Mouse (Mus musculus): ENCODE results near the gene R3hdm2.
A peak's percentile ranks its signal among the peaks of the same experiment; 100 is the strongest.

The R3hdm2 gene

GRCm38 (mm10) chr10:127380251-127380691 is at the start of gene R3hdm2:
Gene R3hdm2 (plus strand): TSS chr10:127380327.
- DNase-seq (ENCODE audit: low read depth), result peak; percentile 94

- DNase-seq (ENCODE audit: low read depth), result peak; percentile 66
Observed at GRCm38 (mm10) chr10:127332211-127332874, 47.8 kb upstream of the R3hdm2 start.

GRCm38 (mm10) chr10:127333152-127333551 is 47.0 kb upstream of the R3hdm2 start:
- DNase-seq (ENCODE audit: low read depth), result peak; percentile 78

- DNase-seq (ENCODE audit: low read depth), result peak; percentile 40
Observed at GRCm38 (mm10) chr10:127335271-127335670, 44.9 kb upstream of the R3hdm2 start.

GRCm38 (mm10) chr10:127336952-127337351 is 43.2 kb upstream of the R3hdm2 start:
- DNase-seq (ENCODE audit: low read depth), result no peak

- peak; percentile 41 for DNase-seq (ENCODE audit: low read depth)
Observed at GRCm38 (mm10) chr10:127337536-127338099, 42.5 kb upstream of the R3hdm2 start.

- DNase-seq (ENCODE audit: low read depth), result peak; percentile 96
Observed at GRCm38 (mm10) chr10:127338930-127339682, 41.0 kb upstream of the R3hdm2 start.

- DNase-seq (ENCODE audit: low read depth), result peak; percentile 62
Observed at GRCm38 (mm10) chr10:127339683-127340576, 40.2 kb upstream of the R3hdm2 start.

GRCm38 (mm10) chr10:127340577-127341359 is 39.4 kb upstream of the R3hdm2 start:
- peak; percentile 55 for DNase-seq (ENCODE audit: low read depth)

- DNase-seq (ENCODE audit: low read depth), result no peak
Observed at GRCm38 (mm10) chr10:127341360-127341690, 38.8 kb upstream of the R3hdm2 start.

- peak; percentile 95 for DNase-seq (ENCODE audit: low read depth)
Observed at GRCm38 (mm10) chr10:127341891-127342639, 38.1 kb upstream of the R3hdm2 start, which contains the start of gene Gli1. Gene Gli1 (minus strand): TSS chr10:127341974.

GRCm38 (mm10) chr10:127343029-127343428 is 37.1 kb upstream of the R3hdm2 start:
- DNase-seq (ENCODE audit: low read depth), result no peak

- DNase-seq (ENCODE audit: low read depth), result no peak
Observed at GRCm38 (mm10) chr10:127346173-127346572, 34.0 kb upstream of the R3hdm2 start.

- peak; percentile 61 for DNase-seq (ENCODE audit: low read depth)
Observed at GRCm38 (mm10) chr10:127348957-127349356, 31.2 kb upstream of the R3hdm2 start.

GRCm38 (mm10) chr10:127349810-127350209 is 30.3 kb upstream of the R3hdm2 start:
- DNase-seq (ENCODE audit: low read depth), result no peak

- DNase-seq (ENCODE audit: low read depth), result peak; percentile 85
Observed at GRCm38 (mm10) chr10:127350594-127351284, 29.4 kb upstream of the R3hdm2 start.

GRCm38 (mm10) chr10:127351285-127351595 is 28.9 kb upstream of the R3hdm2 start:
- no peak for DNase-seq (ENCODE audit: low read depth)

- DNase-seq (ENCODE audit: low read depth), result no peak
Observed at GRCm38 (mm10) chr10:127351719-127352118, 28.4 kb upstream of the R3hdm2 start.

- no peak for DNase-seq (ENCODE audit: low read depth)
Observed at GRCm38 (mm10) chr10:127352187-127352586, 27.9 kb upstream of the R3hdm2 start.

GRCm38 (mm10) chr10:127352766-127353165 is 27.4 kb upstream of the R3hdm2 start:
- no peak for DNase-seq (ENCODE audit: low read depth)
